Mouse (Mus musculus) 3134 (cell line): ENCODE measurements around the gene Vmn1r75.

Source experiments
- DNase-seq: peaks from one replicate; pipeline ENCODE4 v3.0.0-alpha.2; 2011; ENCODE audit warnings: low spot score; ENCODE audit not compliant: insufficient read length; ENCODE audit errors: extremely low read depth

Vmn1r75 gene

GRCm38 (mm10) chr7:11874330-11874729, at the start of gene Vmn1r75:
Gene Vmn1r75 (plus strand): TSS chr7:11874630.
- no peak for DNase-seq

GRCm38 (mm10) chr7:11833680-11834079, 40.8 kb upstream of the Vmn1r75 start, which contains the start of gene Vmn1r74:
Gene Vmn1r74 (plus strand): TSS chr7:11833980.
- DNase-seq = no peak
